Mouse (Mus musculus): Measurements from ENCODE around the gene Hivep3. TPM values are rescaled to one million over a fixed set of nuclear protein-coding genes. Genes with fewer than 3 reads are reported as not detected.

Hivep3 gene
- polyA plus RNA-seq, 1 experiment from 2014 or later: 17.1 TPM

GRCm38 (mm10) chr4:120067592-120068235 lies 334.1 kb downstream of the Hivep3 start:
- H3K9ac ChIP-seq (replicated peaks; ENCODE audit: low read length): no peak overlapping the region
- no peaks in the 10 kb centered on the region for H3K9me3 ChIP-seq (ENCODE audit: control insufficient read depth, low read length)
- WGBS: 84% methylated on average over 8 of the region's 8 CpGs
- no peak for DNase-seq
- no peaks in the 10 kb centered on the region for H3K36me3 ChIP-seq (ENCODE audit: control insufficient read depth, insufficient read depth, low read length)
- H3K4me1 ChIP-seq (ENCODE audit: control insufficient read depth, insufficient read depth, low read length): no peaks in the 10 kb centered on the region
- no peaks in the 10 kb centered on the region for H3K27me3 ChIP-seq (ENCODE audit: control insufficient read depth, insufficient read depth, low read length)
- ATAC-seq (ENCODE audit: low FRiP score, low TSS enrichment): no peak
- no peak overlapping the region for H3K4me3 ChIP-seq (replicated peaks; ENCODE audit: low read depth, low read length)
- no peak overlapping the region for H3K4me2 ChIP-seq (ENCODE audit: low read length)
- H3K27ac ChIP-seq (replicated peaks; ENCODE audit: low read depth, low read length): no peak overlapping the region

DNA sequence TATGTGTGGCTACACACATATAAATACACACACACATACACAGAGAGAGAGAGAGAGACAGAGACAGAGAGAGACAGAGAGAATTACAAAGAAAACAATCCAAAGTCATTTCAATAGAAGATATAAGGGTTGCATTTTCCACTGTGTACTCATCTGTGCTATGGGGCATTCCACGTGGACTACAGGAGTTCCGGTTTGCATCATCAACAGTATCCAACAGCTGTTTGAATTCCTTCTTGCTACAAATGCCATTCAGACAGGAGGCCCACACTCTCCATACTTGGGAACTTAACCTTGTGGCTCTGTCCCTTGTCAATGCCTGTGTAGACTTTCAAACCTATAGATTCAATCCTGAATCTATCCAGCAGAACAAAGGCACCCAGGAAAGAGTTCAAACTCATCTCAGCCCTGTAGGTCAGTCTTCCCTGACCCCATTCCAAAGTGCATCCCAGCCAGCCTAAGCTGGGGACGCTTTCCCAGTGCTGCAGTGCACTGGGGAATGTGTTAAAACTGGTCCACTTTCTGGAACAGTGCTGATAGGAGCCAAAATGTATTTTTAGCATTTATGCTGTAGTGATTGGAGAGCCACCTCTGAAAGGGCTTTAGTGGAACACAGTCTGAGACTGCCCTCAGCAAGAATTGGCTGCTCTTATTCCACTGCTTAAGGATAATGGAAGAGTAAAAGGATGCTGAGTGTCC lies 335.4 kb downstream of the Hivep3 start:
- ATAC-seq (ENCODE audit: low FRiP score, low TSS enrichment) (no peak), DNase-seq (no peak)
- Histone ChIP-seq H3K9ac (replicated peaks; ENCODE audit: low read length) (no peak overlapping the region), H3K9me3 (ENCODE audit: control insufficient read depth, low read length) (no peaks in the 10 kb centered on the region), H3K4me1 (ENCODE audit: control insufficient read depth, insufficient read depth, low read length) (no peaks in the 10 kb centered on the region), H3K27ac (replicated peaks; ENCODE audit: low read depth, low read length) (no peak overlapping the region), H3K4me3 (replicated peaks; ENCODE audit: low read depth, low read length) (no peak overlapping the region), H3K27me3 (ENCODE audit: control insufficient read depth, insufficient read depth, low read length) (no peaks in the 10 kb centered on the region), H3K36me3 (ENCODE audit: control insufficient read depth, insufficient read depth, low read length) (no peaks in the 10 kb centered on the region), H3K4me2 (ENCODE audit: low read length) (no peak overlapping the region)
- 70% methylated on average over 3 of the region's 3 CpGs for WGBS

DNA sequence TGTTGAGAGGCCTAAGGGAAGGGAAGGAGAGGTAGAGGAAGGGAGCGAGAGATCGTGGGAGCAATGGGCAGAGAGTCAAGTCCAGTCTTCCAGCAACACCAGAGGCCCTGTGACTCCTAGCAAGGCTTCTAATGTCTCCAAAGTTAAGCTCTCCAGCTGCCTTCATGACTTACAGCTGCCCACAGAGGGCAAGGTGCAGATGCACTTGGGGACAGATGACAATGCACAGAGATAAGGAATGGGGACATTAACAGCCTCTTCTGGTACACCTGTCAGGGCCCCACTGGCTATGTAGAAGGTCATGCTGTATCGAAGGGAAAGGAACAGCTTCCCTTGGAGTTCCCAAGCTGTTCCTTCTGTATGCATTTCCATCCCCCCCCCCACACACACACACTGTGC lies 336.0 kb downstream of the Hivep3 start:
- H3K9me3 ChIP-seq (ENCODE audit: control insufficient read depth, low read length): no peaks in the 10 kb centered on the region
- H3K4me1 ChIP-seq (ENCODE audit: control insufficient read depth, insufficient read depth, low read length): no peaks in the 10 kb centered on the region
- DNase-seq (no peak), ATAC-seq (ENCODE audit: low FRiP score, low TSS enrichment) (no peak)
- no peaks in the 10 kb centered on the region for H3K27me3 ChIP-seq (ENCODE audit: control insufficient read depth, insufficient read depth, low read length)
- 92% methylated on average over 3 of the region's 3 CpGs for WGBS
- no peak overlapping the region for H3K4me3 ChIP-seq (replicated peaks; ENCODE audit: low read depth, low read length)
- no peak overlapping the region for H3K4me2 ChIP-seq (ENCODE audit: low read length)
- H3K36me3 ChIP-seq (ENCODE audit: control insufficient read depth, insufficient read depth, low read length): no peaks in the 10 kb centered on the region
- no peak overlapping the region for H3K9ac ChIP-seq (replicated peaks; ENCODE audit: low read length)
- H3K27ac ChIP-seq (replicated peaks; ENCODE audit: low read depth, low read length): no peak overlapping the region

- no peak for ATAC-seq (ENCODE audit: low FRiP score, low TSS enrichment)
- Histone ChIP-seq H3K4me3 (replicated peaks; ENCODE audit: low read depth, low read length) (no peak overlapping the region), H3K27ac (replicated peaks; ENCODE audit: low read depth, low read length) (no peak overlapping the region), H3K4me2 (ENCODE audit: low read length) (no peak overlapping the region), H3K9ac (replicated peaks; ENCODE audit: low read length) (no peak overlapping the region), H3K27me3 (ENCODE audit: control insufficient read depth, insufficient read depth, low read length) (no peaks in the 10 kb centered on the region), H3K4me1 (ENCODE audit: control insufficient read depth, insufficient read depth, low read length) (no peaks in the 10 kb centered on the region), H3K36me3 (ENCODE audit: control insufficient read depth, insufficient read depth, low read length) (no peaks in the 10 kb centered on the region), H3K9me3 (ENCODE audit: control insufficient read depth, low read length) (no peaks in the 10 kb centered on the region)
- no peak for DNase-seq
- 74% methylated on average over 3 of the region's 3 CpGs for WGBS
Observed at GRCm38 (mm10) chr4:120071411-120071810, 337.8 kb downstream of the Hivep3 start.

DNA sequence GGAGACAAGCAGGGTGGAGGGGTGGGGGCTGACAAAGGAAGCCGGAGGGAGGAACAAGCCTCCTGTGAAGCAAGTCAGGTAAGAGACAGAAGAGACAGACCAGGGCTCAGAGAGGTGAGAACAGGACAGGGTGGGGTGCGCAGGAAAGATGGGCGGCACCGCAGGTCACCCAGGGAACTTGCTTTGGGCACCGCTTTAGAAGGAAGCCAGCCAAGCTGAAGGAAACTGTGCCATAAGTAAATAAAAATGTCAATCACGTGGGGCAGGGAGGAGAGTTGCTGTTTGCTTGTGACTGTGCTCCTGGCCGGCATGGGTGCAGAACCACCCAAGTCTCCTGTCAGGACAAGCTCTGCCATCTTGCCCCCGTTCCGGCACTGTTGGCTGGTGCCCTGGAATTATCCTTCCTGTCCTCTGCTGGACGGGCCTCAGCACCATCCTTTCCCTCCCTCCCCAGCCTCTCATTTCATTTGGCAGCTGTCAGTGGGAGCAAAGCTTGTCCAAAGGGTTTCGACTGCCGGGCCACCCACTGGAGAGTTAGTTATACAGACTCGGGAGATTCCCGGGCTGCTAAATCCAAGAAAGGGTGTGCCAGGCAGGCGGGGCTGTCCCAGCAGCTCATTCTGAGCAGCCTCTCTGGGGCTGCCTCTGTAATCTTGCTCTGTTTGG lies 338.4 kb downstream of the Hivep3 start:
- no peak for ATAC-seq (ENCODE audit: low FRiP score, low TSS enrichment)
- H3K27me3 ChIP-seq (ENCODE audit: control insufficient read depth, insufficient read depth, low read length): no peaks in the 10 kb centered on the region
- H3K9ac ChIP-seq (replicated peaks; ENCODE audit: low read length): no peak overlapping the region
- no peaks in the 10 kb centered on the region for H3K4me1 ChIP-seq (ENCODE audit: control insufficient read depth, insufficient read depth, low read length)
- H3K9me3 ChIP-seq (ENCODE audit: control insufficient read depth, low read length): no peaks in the 10 kb centered on the region
- no peak overlapping the region for H3K4me3 ChIP-seq (replicated peaks; ENCODE audit: low read depth, low read length)
- 56% methylated on average over 15 of the region's 15 CpGs for WGBS
- no peak for DNase-seq
- H3K36me3 ChIP-seq (ENCODE audit: control insufficient read depth, insufficient read depth, low read length): no peaks in the 10 kb centered on the region
- no peak overlapping the region for H3K4me2 ChIP-seq (ENCODE audit: low read length)
- no peak overlapping the region for H3K27ac ChIP-seq (replicated peaks; ENCODE audit: low read depth, low read length)

DNA sequence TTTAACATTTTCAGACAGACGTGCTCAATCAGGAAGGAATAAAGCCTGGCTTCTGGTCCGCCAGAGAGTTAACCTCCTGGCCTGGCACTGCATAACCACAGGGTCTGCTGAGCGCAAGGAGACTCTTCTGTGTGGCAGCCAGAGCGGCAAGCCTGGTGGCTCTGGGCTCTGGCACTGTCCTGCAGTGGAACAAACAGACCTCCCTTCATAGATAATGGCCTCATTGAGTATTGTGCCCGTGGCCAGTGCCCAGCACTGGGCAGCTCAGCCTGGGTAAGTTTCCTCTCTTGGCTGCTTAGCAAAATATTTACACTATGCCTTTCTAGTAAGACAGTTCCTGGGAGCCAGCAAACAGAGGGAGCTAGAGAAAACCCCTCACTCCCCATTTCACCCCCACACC lies 340.5 kb downstream of the Hivep3 start:
- peak; percentile 8; the same call in 1 of the 2 replicates for ATAC-seq (ENCODE audit: low FRiP score, low TSS enrichment)
- no peaks in the 10 kb centered on the region for H3K27me3 ChIP-seq (ENCODE audit: control insufficient read depth, insufficient read depth, low read length)
- peak; percentile 30 for DNase-seq
- H3K9me3 ChIP-seq (ENCODE audit: control insufficient read depth, low read length): no peaks in the 10 kb centered on the region
- no peaks in the 10 kb centered on the region for H3K36me3 ChIP-seq (ENCODE audit: control insufficient read depth, insufficient read depth, low read length)
- no peak overlapping the region for H3K4me3 ChIP-seq (replicated peaks; ENCODE audit: low read depth, low read length)
- H3K27ac ChIP-seq (replicated peaks; ENCODE audit: low read depth, low read length): 0 out of 2 replicates have a peak overlapping the region, but pooled peaks have one; percentile 26
- H3K4me2 ChIP-seq (ENCODE audit: low read length): no peak overlapping the region
- H3K9ac ChIP-seq (replicated peaks; ENCODE audit: low read length): no peak overlapping the region
- H3K4me1 ChIP-seq (ENCODE audit: control insufficient read depth, insufficient read depth, low read length): no peaks in the 10 kb centered on the region
- WGBS: 58% methylated on average over 5 of the region's 5 CpGs

GRCm38 (mm10) chr4:120077322-120077721 lies 343.7 kb downstream of the Hivep3 start:
- Histone ChIP-seq H3K4me3 (replicated peaks; ENCODE audit: low read depth, low read length) (no peak overlapping the region), H3K4me2 (ENCODE audit: low read length) (no peak overlapping the region), H3K27ac (replicated peaks; ENCODE audit: low read depth, low read length) (no peak overlapping the region), H3K4me1 (ENCODE audit: control insufficient read depth, insufficient read depth, low read length) (no peaks in the 10 kb centered on the region), H3K27me3 (ENCODE audit: control insufficient read depth, insufficient read depth, low read length) (no peaks in the 10 kb centered on the region), H3K36me3 (ENCODE audit: control insufficient read depth, insufficient read depth, low read length) (no peaks in the 10 kb centered on the region), H3K9ac (replicated peaks; ENCODE audit: low read length) (no peak overlapping the region), H3K9me3 (ENCODE audit: control insufficient read depth, low read length) (no peaks in the 10 kb centered on the region)
- no peak for DNase-seq
- 87% methylated on average over 8 of the region's 8 CpGs for WGBS
- no peak for ATAC-seq (ENCODE audit: low FRiP score, low TSS enrichment)

DNA sequence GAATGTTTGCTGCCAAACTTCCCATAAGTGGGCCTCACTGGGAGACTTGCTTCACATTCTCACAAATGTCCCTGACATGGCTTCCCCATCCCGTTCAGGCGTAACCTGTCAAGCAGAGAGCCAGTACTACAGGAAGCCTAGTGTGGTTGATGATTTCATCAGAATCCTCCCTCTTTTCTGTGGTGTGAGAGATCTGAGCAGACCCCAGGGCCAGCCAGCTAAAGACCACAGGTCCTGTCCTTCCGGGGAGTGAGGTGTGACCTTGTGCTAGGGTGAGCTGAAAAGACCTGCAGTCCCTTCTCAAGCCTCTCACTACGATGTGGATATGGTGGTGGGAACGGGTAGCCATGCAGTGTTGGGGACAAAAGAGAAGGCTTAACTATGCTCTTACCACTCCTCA lies 348.9 kb downstream of the Hivep3 start:
- Histone ChIP-seq H3K4me1 (ENCODE audit: control insufficient read depth, insufficient read depth, low read length) (no peaks in the 10 kb centered on the region), H3K27me3 (ENCODE audit: control insufficient read depth, insufficient read depth, low read length) (no peaks in the 10 kb centered on the region), H3K27ac (replicated peaks; ENCODE audit: low read depth, low read length) (no peak overlapping the region), H3K9me3 (ENCODE audit: control insufficient read depth, low read length) (no peaks in the 10 kb centered on the region), H3K4me3 (replicated peaks; ENCODE audit: low read depth, low read length) (no peak overlapping the region), H3K9ac (replicated peaks; ENCODE audit: low read length) (no peak overlapping the region), H3K36me3 (ENCODE audit: control insufficient read depth, insufficient read depth, low read length) (no peaks in the 10 kb centered on the region), H3K4me2 (ENCODE audit: low read length) (no peak overlapping the region)
- 85% methylated on average over 5 of the region's 5 CpGs for WGBS
- ATAC-seq (ENCODE audit: low FRiP score, low TSS enrichment): no peak
- no peak for DNase-seq

Measured in midbrain, embryonic 14.5 days (tissue).